Mouse (Mus musculus) CD4-positive, CD25-positive, alpha-beta regulatory T cell (primary cell): ENCODE data around the gene Olfr332. TPM values are rescaled to one million over a fixed set of nuclear protein-coding genes. Genes with fewer than 3 reads are reported as not detected.

Experiments
- polyA plus RNA-seq: library from polyadenylated mRNA; unstranded; fragments of 100-300 nt; shearing (Covaris generic); gene quantifications from one replicate; pipeline ENCODE4 v1.2.1, GENCODE M21; 2017

Gene Olfr332
- not detected for polyA plus RNA-seq

DNA sequence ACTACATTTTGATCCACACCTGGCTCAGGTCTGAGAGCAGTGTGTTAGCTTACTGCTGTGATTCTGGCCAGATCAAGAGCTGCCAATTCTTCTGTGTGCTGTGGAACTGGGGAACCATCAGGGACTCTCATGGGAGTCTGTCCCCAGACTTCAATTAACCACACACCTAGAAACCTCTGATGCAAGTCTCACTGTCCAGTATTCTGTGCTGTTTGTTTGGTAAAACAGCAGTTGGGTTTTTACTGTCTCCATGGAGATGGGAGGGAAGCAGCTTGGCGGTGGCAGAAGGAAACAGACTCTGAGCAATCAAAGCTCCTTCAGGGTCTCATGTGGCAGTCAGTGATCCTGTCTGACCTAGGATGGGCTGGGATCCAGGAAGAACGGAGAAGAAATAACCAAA, at the start of gene Olfr332:
TSS of gene Olfr332 (minus strand) at position 101 of the 400 bp plus-strand sequence.

DNA sequence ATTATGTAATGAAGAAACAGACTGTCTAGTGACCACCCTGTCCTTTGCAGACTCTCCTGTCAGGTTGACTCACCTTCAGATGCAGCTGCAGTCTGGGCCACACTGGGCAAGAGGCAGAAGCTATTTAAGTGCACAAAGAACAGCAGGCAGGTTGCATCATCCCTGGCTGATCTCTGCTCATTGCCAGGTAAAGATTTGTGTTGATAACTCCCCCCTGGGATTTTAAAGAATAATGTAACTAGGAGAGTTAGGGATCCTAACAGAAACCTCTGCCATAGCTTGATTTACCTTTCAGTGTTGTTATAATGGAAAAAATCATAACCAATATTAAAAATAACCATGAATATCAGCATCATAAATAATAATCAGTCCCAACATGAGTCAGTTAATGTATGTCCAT, 42.4 kb upstream of the Olfr332 start, which contains the start of gene Olfr330:
TSS of gene Olfr330 (minus strand) at position 101 of the 400 bp plus-strand sequence.

GRCm38 (mm10) chr11:58502472-58502871, 10.1 kb upstream of the Olfr332 start, which contains the start of gene Olfr331:
Gene Olfr331, minus strand, starts transcription at chr11:58502572.

GRCm38 (mm10) chr11:58462170-58462569, 30.2 kb downstream of the Olfr332 start, which contains the start of gene Olfr30:
Gene Olfr30, minus strand, starts transcription at chr11:58462270.

DNA sequence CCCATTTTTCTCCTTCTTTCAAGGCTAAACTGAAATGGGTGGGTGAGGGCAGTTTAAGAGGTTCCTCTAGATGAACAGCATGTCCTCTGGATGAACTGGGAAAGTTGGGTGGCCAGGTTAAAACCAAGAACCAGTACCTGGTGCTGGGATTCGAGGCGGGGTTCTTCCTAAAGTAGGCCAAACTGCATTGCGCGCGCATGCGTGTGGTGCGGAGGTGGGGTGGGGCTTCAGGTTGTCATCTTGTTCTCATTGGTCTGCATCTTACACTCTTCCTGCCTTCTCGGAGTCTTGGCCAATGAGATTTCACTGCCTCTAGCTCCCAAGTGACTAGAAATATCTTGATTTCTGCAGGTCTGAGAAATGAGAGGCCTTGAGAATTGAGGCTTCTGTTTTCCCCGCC, 39.6 kb downstream of the Olfr332 start, which contains the start of gene Lypd9:
TSS of gene Lypd9 (minus strand) at position 165 of the 400 bp plus-strand sequence.

Other genes starting within 250 kb of the Olfr332 start
- gene 4930438A08Rik, start 217.8 kb downstream of the Olfr332 start, polyA plus RNA-seq, result not detected
- 51.1 TPM for gene Zfp692, start 185.5 kb downstream of the Olfr332 start, polyA plus RNA-seq
- gene Zfp672, start 162.2 kb downstream of the Olfr332 start, polyA plus RNA-seq, result 44.2 TPM
- gene Sh3bp5l, start 161.8 kb downstream of the Olfr332 start, polyA plus RNA-seq, result 21.6 TPM
- not detected for gene Lypd8, start 113.5 kb downstream of the Olfr332 start, polyA plus RNA-seq
- not detected for gene 1810065E05Rik, start 71.4 kb downstream of the Olfr332 start, polyA plus RNA-seq
- gene Gm12253, start 60.0 kb downstream of the Olfr332 start, polyA plus RNA-seq, result 0.13 TPM
- gene Lypd9, start 39.6 kb downstream of the Olfr332 start, polyA plus RNA-seq, result not detected
- not detected for gene Olfr30, start 30.3 kb downstream of the Olfr332 start, polyA plus RNA-seq
- not detected for gene Olfr331, start 10.0 kb upstream of the Olfr332 start, polyA plus RNA-seq
- 0.17 TPM for gene Olfr330, start 42.3 kb upstream of the Olfr332 start, polyA plus RNA-seq
- not detected for gene Olfr329-ps, start 53.9 kb upstream of the Olfr332 start, polyA plus RNA-seq
- not detected for gene Olfr328, start 63.1 kb upstream of the Olfr332 start, polyA plus RNA-seq
- not detected for gene Olfr224, start 78.0 kb upstream of the Olfr332 start, polyA plus RNA-seq
- gene Olfr325, start 85.2 kb upstream of the Olfr332 start, polyA plus RNA-seq, result not detected
- not detected for gene Olfr324, start 102.6 kb upstream of the Olfr332 start, polyA plus RNA-seq
- gene 2210407C18Rik, start 123.5 kb upstream of the Olfr332 start, polyA plus RNA-seq, result not detected
- not detected for gene Olfr323, start 137.9 kb upstream of the Olfr332 start, polyA plus RNA-seq
- gene Trim58, start 147.9 kb upstream of the Olfr332 start, polyA plus RNA-seq, result not detected
- gene Olfr322, start 166.2 kb upstream of the Olfr332 start, polyA plus RNA-seq, result not detected
- not detected for gene Olfr320, start 188.5 kb upstream of the Olfr332 start, polyA plus RNA-seq
- not detected for gene Olfr319, start 206.6 kb upstream of the Olfr332 start, polyA plus RNA-seq
- not detected for gene Olfr318, start 231.5 kb upstream of the Olfr332 start, polyA plus RNA-seq
- gene Olfr317, start 246.7 kb upstream of the Olfr332 start, polyA plus RNA-seq, result not detected